16 mouse cellular contexts compared by ENCODE assay signal in genomic region chr7:80623276-80623675, GRCm38 (mm10).
"Had no signal": no experiment of that assay in that cellular context is flagged by ENCODE, and none has a peak within 500 bp of the region (broad histone marks: within the 10 kb centered on the region; RNA-seq: fewer than 3 reads in every experiment).

No protein-coding gene starts in this region.

- H3K9me3 ChIP-seq: limb, embryonic 15.5 days; liver, embryonic 13.5 days; lung, embryonic 15.5 days; megakaryocyte, embryonic 14.5 days; neural tube, embryonic 13.5 days had no signal

- H3K9ac ChIP-seq: limb, embryonic 15.5 days; liver, embryonic 13.5 days; liver, postnatal 0 days; lung, embryonic 15.5 days; neural tube, embryonic 13.5 days had no signal

- H3K4me3 ChIP-seq: left cerebral cortex, adult 2 months; limb, embryonic 15.5 days; liver, embryonic 13.5 days; lung, embryonic 15.5 days; megakaryocyte, embryonic 14.5 days; neural tube, embryonic 13.5 days had no signal

- H3K4me2 ChIP-seq: limb, embryonic 15.5 days; liver, embryonic 13.5 days; lung, embryonic 15.5 days; midbrain, embryonic 11.5 days; neural tube, embryonic 13.5 days had no signal

- H3K36me3 ChIP-seq: liver, embryonic 13.5 days; lung, embryonic 15.5 days had no signal

- DNase-seq: kidney, postnatal 10 days; liver, embryonic 13.5 days; liver, postnatal 0 days; lung, postnatal 14 days; right cerebral cortex, postnatal 14 days; spleen, adult 18-20 months; thymus, adult 18-20 months; thymus, postnatal 14 days had no signal

- H3K4me1 ChIP-seq: neural tube, embryonic 13.5 days had no signal

- ATAC-seq: liver, postnatal 0 days; midbrain, embryonic 16.5 days had no signal

- H3K27ac ChIP-seq: left cerebral cortex, adult 2 months; limb, embryonic 15.5 days; liver, embryonic 13.5 days; lung, embryonic 15.5 days; macrophage; neural tube, embryonic 13.5 days had no signal

- H3K27me3 ChIP-seq: limb, embryonic 15.5 days; liver, embryonic 13.5 days; lung, embryonic 15.5 days; megakaryocyte, embryonic 14.5 days; neural tube, embryonic 13.5 days had no signal
